Mouse (Mus musculus): ENCODE data around the gene Sdcbp2. TPM values are rescaled to one million over a fixed set of nuclear protein-coding genes. Genes with fewer than 3 reads are reported as not detected.
A peak's percentile ranks its signal among the peaks of the same experiment; 100 is the strongest.

Gene Sdcbp2
- total RNA-seq, 4 experiments from 2014 or later = 1.7 to 2.7 (median 2.5) TPM

DNA sequence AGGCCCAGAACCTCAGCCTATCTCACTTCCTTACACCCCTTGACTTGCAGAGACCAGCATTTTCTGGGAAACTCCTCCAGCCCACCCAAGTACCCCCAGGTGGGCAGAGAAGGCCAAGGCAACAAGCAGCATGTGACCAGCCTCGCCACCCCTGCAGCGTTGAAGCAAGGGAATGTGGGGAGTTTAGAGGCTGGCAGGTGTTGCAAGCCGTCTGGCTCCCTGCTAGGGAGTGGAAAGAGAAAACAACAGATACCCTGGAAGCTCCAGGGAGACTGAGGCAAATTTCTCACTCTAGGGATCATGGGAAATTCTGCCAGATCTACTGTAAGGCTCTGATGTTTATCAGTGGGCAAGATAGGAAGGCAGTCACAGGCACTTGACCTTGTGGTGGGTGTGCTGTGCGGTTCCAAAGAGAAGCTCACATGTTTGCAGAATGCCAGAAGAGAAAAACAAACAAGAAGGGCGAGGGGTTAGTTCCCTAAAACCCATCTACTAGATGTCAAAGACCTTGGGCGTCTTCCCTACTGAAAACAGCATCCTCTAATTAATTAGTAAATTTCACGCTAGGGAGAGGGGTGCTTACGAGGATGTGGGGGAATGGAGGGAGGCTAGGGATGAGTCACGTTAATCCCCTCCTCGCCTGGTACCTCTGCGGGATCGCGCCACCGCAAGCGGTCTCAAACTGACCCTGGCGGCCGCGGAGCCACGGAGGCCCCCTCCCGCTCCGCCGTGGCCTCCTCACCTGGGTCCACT is 59.2 kb downstream of the Sdcbp2 start:
- no peak for DNase-seq (ENCODE audit: low spot score)

DNA sequence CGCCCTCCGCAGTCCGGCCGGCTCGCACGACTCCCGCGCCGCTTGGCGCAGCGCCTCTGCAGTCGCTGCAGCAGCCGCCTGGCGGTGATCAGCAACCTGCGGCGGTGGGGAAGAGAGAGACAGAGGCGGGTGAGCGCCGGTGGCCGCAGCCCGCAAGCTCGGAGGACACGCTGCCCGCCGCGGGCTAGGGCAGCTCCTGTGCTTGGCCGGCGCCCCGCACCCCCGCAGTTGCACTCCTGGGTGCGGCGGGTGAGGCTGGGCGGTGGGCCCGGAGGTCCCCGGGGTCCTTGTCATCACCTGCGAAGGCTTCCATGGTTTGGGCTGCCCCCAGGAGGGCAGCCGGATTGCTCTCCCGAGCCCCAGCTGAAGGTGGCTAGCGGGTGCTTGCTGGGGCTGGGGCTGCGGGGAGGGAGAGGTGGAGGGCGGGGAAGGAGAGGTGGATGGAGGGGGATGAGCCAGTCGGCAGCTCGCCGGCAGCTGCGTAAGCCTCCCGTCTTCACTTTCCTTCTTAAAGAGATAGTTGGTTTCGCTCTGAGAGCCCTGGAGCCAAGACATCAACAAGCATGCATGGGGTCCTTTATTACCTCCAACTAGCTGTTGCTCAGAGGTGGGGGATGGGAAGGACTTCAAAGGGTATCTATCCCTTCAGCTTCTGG is 59.9 kb downstream of the Sdcbp2 start, which contains the start of gene Snph:
TSS of gene Snph (minus strand) at position 435 of the 656 bp plus-strand sequence.
- peak; percentile 46 for DNase-seq (ENCODE audit: low spot score)

DNA sequence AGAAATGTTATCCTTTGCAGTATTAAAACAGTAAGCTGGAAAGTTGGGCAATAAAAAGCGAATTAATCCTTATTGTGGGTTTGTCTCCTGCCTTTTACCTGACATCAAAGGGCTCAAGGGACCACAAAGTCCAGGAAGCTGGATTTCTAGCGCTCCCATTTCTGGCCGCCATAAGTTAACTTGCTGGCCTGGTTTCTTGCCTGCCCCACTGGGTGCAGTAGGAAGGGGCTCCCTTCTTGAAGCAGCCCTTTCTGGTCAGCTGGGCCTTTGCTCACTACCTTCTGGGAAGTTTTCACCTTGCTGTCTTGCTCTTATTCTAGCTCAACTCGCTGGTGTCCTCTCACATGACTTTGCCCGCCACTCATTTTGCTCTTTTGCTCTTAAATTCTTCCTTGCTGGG is 60.6 kb downstream of the Sdcbp2 start:
- DNase-seq (ENCODE audit: low spot score) = no peak

DNA sequence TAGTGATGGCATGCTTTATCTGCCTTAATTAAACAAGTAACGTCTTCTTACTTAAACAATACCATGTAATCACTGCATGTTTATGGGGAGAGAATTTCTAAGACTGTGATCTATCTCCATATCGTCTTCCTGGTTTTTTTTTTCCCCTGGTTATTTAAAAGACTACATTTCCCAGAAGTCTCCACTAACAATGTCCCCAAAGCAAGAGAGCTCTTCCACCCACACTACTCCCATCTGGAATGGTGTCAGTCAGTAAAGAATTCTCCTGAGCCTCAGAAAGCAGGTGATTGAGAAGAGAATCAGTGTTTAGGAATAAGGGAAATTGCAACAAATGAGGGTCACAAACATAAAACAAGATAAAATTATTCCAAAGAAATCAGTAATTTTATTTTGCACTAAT is 62.5 kb downstream of the Sdcbp2 start:
- DNase-seq (ENCODE audit: low spot score) = no peak

DNA sequence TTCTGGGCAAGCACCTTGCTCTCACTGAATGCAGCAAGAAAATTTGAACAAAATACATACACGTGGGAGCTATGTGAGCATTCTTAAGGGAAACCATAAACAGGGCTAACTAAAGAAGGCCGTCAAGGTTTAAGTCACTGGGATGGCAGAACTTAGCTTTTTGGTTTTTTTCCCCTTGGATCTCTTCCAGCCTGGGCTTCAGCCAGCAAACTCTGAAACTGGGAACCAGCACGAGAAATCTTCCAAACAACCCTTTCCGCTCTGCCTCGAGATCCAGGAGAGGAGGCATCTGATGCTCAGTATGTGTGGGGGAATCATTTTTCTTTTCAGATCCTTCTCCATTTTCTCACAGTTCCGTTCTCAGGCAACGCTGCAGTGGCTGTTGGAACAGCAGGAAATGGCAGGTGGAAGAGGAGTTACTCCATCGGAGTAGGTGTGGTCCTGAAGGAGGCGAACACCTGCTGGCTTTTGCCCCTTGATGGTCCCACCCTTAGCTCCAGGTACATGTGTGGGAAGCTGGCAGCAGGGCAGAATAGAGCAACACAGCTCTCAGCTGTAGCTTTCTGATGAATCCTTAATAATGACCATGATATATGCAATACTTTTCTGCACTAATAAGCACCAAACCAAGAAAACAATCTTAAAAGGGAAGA is 63.1 kb downstream of the Sdcbp2 start:
- no peak for DNase-seq (ENCODE audit: low spot score)

DNA sequence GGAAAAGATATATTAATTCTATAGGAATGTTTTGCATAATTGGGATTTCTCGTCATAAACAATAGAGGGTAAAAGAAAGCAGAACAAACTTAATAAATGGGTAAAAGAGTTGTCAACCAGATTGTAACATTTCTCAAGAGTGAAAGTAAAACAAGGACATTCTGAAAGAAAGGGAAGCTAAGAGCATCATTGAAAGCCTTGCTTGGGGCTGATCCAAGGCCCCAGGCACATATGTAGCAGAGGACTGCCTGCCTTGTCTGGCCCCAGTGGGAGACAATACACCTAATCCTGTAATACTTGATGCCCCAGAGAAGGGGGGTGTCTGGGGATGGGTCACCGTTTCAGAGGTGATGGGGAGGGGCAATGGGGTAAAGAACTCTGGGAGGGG is 63.6 kb downstream of the Sdcbp2 start:
- no peak for DNase-seq (ENCODE audit: low spot score)

Other genes starting within 250 kb of the Sdcbp2 start
- not detected for gene 4921509C19Rik, start 96.5 kb upstream of the Sdcbp2 start, total RNA-seq (2022)
- gene Nsfl1c, start 78.4 kb upstream of the Sdcbp2 start, total RNA-seq (2022) = 10 to 100 TPM; 77.5 to 88.9 (median 82.6) TPM
- gene Fkbp1a, start 30.1 kb upstream of the Sdcbp2 start, total RNA-seq (2022) = 100 to 1,000 TPM; 185 to 207 (median 192) TPM
- 1 to 10 TPM; 4.1 to 6.1 (median 4.5) TPM for gene Snph, start 60.0 kb downstream of the Sdcbp2 start, total RNA-seq (2022)
- gene Rad21l, start 95.9 kb downstream of the Sdcbp2 start, total RNA-seq (2022) = not detected
- 1 to 10 TPM; 5.7 to 8.2 (median 5.9) TPM for gene Tmem74b, start 129.4 kb downstream of the Sdcbp2 start, total RNA-seq (2022)
- 10 to 100 TPM; 22.2 to 28.1 (median 23.1) TPM for gene Psmf1, start 171.6 kb downstream of the Sdcbp2 start, total RNA-seq (2022)

Measured in heart, adult 8-10 months (tissue).